Mouse (Mus musculus) heart, embryonic 11.5 days (tissue): Measurements from ENCODE around the gene Pigv. TPM values are rescaled to one million over a fixed set of nuclear protein-coding genes. Genes with fewer than 3 reads are reported as not detected.

Experiments used
- ATAC-seq: fragments of 200-750 bp; cut with Nextera tagmentation; replicated peaks from 2 replicates; pipeline ENCODE4 v1.8.0; 2017; ENCODE audit warnings: moderate library complexity; ENCODE audit not compliant: insufficient number of reproducible peaks, low FRiP score, low TSS enrichment
- H3K27ac ChIP-seq: fragments of 300-500 bp; sonication (generic); 2 replicates; pipeline ENCODE4 v1.5.1; 2014; ENCODE audit warnings: mild to moderate bottlenecking, low read depth, low read length
- H3K27me3 ChIP-seq: fragments of 300-500 bp; sonication (generic); 2 replicates; pipeline ENCODE4 v1.6.1; 2014; ENCODE audit warnings: mild to moderate bottlenecking, low read length, mixed read lengths; ENCODE audit not compliant: control insufficient read depth, insufficient read depth
- H3K36me3 ChIP-seq: fragments of 300-500 bp; sonication (generic); 2 replicates; pipeline ENCODE4 v1.6.1; 2014; ENCODE audit warnings: mild to moderate bottlenecking, low read length, moderate library complexity, mixed read lengths; ENCODE audit not compliant: control insufficient read depth, insufficient read depth
- H3K4me1 ChIP-seq: fragments of 300-500 bp; sonication (generic); 2 replicates; pipeline ENCODE4 v1.6.1; 2014; ENCODE audit warnings: low read length; ENCODE audit not compliant: control insufficient read depth, insufficient read depth
- H3K4me2 ChIP-seq: fragments of 300-500 bp; sonication (generic); 2 replicates; pipeline ENCODE4 v1.6.1; 2014; ENCODE audit warnings: mild to moderate bottlenecking, moderate library complexity
- H3K4me3 ChIP-seq: fragments of 300-500 bp; sonication (generic); 2 replicates; pipeline ENCODE4 v1.5.1; 2014; ENCODE audit warnings: low read depth, low read length
- H3K9ac ChIP-seq: fragments of 300-500 bp; sonication (generic); 2 replicates; pipeline ENCODE4 v1.6.1; 2014; ENCODE audit warnings: mild to moderate bottlenecking, low read depth, low read length, moderate library complexity
- H3K9me3 ChIP-seq: fragments of 300-500 bp; sonication (generic); replicated peaks from 2 replicates; pipeline ENCODE4 v1.6.1; 2016; ENCODE audit warnings: low read length; ENCODE audit not compliant: control insufficient read depth
- WGBS: fragments of 180-500 bp; shearing (Covaris S2); extraction: QIAGEN DNeasy Blood & Tissue Kit; methylation state at CpG from one replicate; pipeline ENCODE4 v1.1.7; 2014; ENCODE audit not compliant: insufficient replicate concordance; 5-methylcytosine and 5-hydroxymethylcytosine counted together
- polyA plus RNA-seq: library from polyadenylated mRNA; unstranded; fragments of >200 nt; fragmentation: Nextera tagmentation; extraction: Ambion mirVana; gene quantifications from 2 replicates; pipeline ENCODE4 v1.2.1, GENCODE M21; 2014

The Pigv gene
- polyA plus RNA-seq, 1 experiment from 2014 or later, result 13.9 TPM

DNA sequence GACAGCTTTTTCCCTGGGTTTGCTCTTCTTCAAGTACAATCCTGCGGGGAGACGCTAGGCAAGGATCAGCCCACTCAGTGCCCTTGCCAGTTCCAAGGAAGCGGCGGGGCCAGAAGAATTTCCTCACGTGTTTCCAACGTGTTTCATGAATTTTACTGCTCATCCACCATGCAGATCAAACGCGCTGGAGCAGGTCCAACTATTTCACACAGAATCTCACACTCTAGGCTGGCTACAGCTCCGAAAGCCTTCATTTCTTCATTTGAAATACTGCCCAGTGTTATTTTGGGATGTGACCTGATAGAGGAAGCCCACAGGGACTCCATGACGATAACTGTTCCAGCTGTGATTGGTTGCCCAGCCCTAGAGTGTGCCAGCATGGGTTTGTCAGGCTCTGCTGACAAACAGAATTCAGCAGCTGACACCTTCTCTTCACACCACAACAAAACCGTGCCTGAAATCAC, 28.5 kb upstream of the Pigv start:
- 48% methylated on average over 11 of the region's 11 CpGs for whole genome bisulfite sequencing
- H3K9me3 ChIP-seq, result no peaks in the 10 kb centered on the region
- H3K27me3 ChIP-seq, result no peaks in the 10 kb centered on the region
- H3K4me1 ChIP-seq, result peaks cover 50% of the 10 kb centered on the region
- peak; percentile 82 for ATAC-seq
- H3K4me2 ChIP-seq, result peak overlapping the region; percentile 37
- no peak overlapping the region; the same call in 1 of the 2 replicates for H3K4me3 ChIP-seq
- peak overlapping the region; percentile 60 for H3K27ac ChIP-seq
- H3K9ac ChIP-seq, result no peak overlapping the region; the same call in 1 of the 2 replicates
- H3K36me3 ChIP-seq, result peaks cover 5% of the 10 kb centered on the region

DNA sequence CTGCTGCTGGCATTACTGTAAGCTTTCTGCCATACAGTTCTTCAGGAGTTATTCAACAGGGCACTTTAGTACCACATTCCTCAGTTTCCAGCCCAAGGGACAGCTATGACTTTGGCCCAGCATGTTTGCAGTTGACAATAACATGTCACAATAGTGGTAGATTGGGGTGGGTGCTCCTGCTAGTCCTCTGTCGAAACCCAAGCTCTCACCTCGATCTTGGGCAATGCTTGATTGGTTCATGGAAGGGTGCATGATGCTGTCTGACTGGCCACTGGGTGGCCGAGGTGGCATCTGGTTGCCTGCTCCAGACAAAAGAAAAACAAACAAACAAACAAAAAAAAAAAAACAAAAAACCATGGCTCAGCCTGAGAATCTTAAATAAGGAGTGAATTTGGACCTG, 22.9 kb upstream of the Pigv start:
- Histone ChIP-seq H3K9ac (no peak overlapping the region), H3K27ac (no peak overlapping the region), H3K4me3 (no peak overlapping the region), H3K4me1 (peaks cover 17% of the 10 kb centered on the region), H3K36me3 (peaks cover 53% of the 10 kb centered on the region), H3K27me3 (no peaks in the 10 kb centered on the region), H3K4me2 (no peak overlapping the region), H3K9me3 (no peaks in the 10 kb centered on the region)
- no peak for ATAC-seq
- WGBS, result 76% methylated on average over 3 of the region's 3 CpGs

DNA sequence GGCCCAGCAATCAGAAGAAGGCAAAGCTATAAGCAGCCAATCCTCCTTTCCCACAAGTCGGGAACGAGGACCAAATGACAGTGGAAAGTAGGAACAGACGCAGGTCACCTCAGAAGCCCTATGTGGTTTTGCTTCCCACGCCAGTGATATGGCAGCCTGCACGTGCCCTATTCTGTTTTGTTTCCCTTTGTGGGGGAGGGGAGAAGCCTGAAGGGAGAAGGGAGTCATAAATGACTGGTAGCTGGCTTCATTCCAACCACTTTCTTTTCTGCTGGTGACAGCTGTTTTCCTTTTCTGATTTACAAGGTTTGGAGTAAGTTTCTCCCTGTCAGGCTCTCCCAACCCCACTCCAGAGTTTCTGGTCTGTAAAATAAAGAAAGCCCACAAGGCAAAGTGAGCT, 17.8 kb upstream of the Pigv start:
- 36% methylated on average over 5 of the region's 5 CpGs for WGBS
- H3K9me3 ChIP-seq, result no peaks in the 10 kb centered on the region
- H3K27ac ChIP-seq, result peak overlapping the region; percentile 50; the same call in 1 of the 2 replicates
- no peak for ATAC-seq
- H3K27me3 ChIP-seq, result no peaks in the 10 kb centered on the region
- H3K4me1 ChIP-seq, result peaks cover 30% of the 10 kb centered on the region
- H3K36me3 ChIP-seq, result peaks cover 84% of the 10 kb centered on the region
- H3K4me3 ChIP-seq, result no peak overlapping the region
- H3K4me2 ChIP-seq, result no peak overlapping the region
- H3K9ac ChIP-seq, result no peak overlapping the region

DNA sequence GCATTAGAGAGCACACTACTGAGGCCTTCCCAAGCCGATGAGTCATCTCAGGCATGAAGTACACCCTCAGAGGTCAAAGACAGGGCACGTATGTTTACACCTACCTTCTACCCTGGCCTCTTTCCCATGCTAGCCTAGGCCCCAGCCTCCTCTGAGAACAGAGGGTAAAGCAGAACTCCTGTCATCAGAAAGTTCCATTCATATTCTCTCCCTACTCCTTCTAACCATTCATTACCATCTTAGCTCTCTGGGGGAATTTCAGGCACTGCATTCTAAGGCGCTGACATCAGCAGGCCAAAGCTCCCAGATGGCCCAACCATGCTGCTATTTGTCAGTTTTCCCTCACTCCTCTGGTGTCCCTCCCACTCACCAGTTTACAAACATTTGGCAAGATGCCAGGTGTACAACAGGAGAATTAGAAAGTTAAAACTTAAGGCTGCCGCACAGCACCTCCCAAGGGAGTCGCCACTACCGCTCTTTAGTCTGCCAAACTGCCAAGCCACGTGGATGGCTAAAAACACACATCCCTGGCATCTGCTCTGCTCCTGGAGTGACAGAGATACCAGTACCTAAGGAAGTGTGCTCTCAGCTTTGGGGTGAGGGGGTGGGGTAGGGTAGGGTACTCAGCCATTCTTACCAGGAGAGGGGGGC, 16.1 kb upstream of the Pigv start:
- H3K4me2 ChIP-seq, result 0 out of 2 replicates have a peak overlapping the region, but pooled peaks have one; percentile 11
- WGBS, result 53% methylated on average over 7 of the region's 7 CpGs
- no peaks in the 10 kb centered on the region for H3K27me3 ChIP-seq
- no peak overlapping the region for H3K9ac ChIP-seq
- H3K36me3 ChIP-seq, result peaks cover 81% of the 10 kb centered on the region
- H3K27ac ChIP-seq, result 0 out of 2 replicates have a peak overlapping the region, but pooled peaks have one; percentile 17
- no peaks in the 10 kb centered on the region for H3K9me3 ChIP-seq
- no peak overlapping the region for H3K4me3 ChIP-seq
- peak; percentile 51; the same call in 1 of the 2 replicates for ATAC-seq
- peaks cover 30% of the 10 kb centered on the region for H3K4me1 ChIP-seq

DNA sequence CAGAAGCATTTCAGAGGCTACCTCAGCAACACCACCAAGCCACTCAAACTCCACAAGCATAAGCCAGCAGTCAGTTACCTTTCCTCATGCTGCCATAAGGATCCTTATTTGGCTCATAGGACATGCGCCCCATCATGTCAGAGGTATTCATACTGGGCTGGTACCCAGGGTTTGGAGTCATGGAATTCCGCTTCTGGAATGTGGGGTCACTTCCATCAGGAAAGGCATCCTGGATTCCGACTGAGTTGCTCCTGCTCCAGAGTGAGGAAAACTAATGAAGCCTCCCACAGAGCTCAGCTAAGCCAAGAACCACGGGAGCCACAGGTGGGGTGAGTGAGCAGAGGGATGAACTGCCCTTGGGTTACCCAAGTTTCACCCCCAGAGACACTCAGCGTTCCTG, 14.7 kb upstream of the Pigv start:
- no peak overlapping the region for H3K27ac ChIP-seq
- H3K9me3 ChIP-seq, result no peaks in the 10 kb centered on the region
- H3K4me3 ChIP-seq, result no peak overlapping the region
- H3K4me1 ChIP-seq, result peaks cover 32% of the 10 kb centered on the region
- H3K4me2 ChIP-seq, result no peak overlapping the region
- peaks cover 78% of the 10 kb centered on the region for H3K36me3 ChIP-seq
- ATAC-seq, result no peak
- H3K27me3 ChIP-seq, result no peaks in the 10 kb centered on the region
- 88% methylated on average over 5 of the region's 5 CpGs for WGBS
- no peak overlapping the region for H3K9ac ChIP-seq

DNA sequence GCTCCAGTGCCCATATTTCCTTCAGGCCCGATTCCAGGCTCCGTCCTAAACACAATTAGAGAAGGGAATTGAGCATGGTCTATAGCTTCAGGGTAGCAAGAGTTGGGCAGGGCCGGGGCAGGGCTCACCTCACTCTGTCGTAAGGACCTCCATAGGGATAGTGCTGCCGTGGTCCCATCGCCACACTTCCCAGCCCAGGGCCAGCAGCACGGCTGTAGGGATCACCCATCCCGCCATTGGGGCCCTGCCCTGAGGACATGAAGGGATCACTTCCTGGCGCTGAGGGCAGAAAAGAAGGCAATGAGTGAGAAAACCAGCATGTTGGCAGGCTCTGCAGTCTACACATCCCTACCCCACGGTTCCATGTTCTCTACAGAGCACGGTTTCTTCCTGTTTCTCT, 14.1 kb upstream of the Pigv start:
- H3K27me3 ChIP-seq, result no peaks in the 10 kb centered on the region
- H3K36me3 ChIP-seq, result peaks cover 77% of the 10 kb centered on the region
- H3K27ac ChIP-seq, result no peak overlapping the region
- H3K9ac ChIP-seq, result no peak overlapping the region
- no peak for ATAC-seq
- 92% methylated on average over 11 of the region's 11 CpGs for WGBS
- H3K4me1 ChIP-seq, result peaks cover 33% of the 10 kb centered on the region
- H3K4me3 ChIP-seq, result no peak overlapping the region
- no peaks in the 10 kb centered on the region for H3K9me3 ChIP-seq
- H3K4me2 ChIP-seq, result no peak overlapping the region

DNA sequence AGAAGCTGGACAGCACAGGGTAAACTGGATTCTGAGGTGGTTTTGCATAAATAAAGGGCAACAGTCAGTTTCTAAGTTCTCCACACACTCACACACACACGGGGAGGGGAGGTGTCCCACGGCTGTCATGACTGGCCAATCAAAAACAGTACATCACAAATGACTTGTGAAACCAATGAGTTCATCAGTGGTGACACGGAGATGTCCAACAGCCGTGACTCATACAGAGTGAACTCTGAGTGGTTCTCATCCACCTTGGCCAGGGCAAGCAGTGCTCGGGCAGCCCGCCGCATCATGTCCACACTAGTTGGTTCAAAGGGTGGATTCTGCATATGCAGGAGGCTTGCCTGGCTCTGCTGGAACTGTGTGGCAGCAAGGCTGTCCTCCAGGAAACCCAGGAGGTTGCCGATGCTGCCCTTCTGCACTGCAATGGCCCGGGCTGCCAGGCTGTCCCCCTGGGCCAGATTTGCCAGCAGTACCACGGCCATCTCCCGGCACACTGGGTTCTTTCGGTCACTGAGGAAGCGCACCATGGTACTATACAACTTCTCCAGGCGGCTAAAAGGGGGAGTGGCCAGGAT, 7.8 kb upstream of the Pigv start:
- peaks cover 43% of the 10 kb centered on the region for H3K36me3 ChIP-seq
- H3K4me3 ChIP-seq, result no peak overlapping the region
- 87% methylated on average over 14 of the region's 14 CpGs for WGBS
- peaks cover 31% of the 10 kb centered on the region for H3K4me1 ChIP-seq
- no peak for ATAC-seq
- no peak overlapping the region for H3K9ac ChIP-seq
- no peaks in the 10 kb centered on the region for H3K9me3 ChIP-seq
- H3K4me2 ChIP-seq, result no peak overlapping the region
- H3K27me3 ChIP-seq, result no peaks in the 10 kb centered on the region
- no peak overlapping the region for H3K27ac ChIP-seq

DNA sequence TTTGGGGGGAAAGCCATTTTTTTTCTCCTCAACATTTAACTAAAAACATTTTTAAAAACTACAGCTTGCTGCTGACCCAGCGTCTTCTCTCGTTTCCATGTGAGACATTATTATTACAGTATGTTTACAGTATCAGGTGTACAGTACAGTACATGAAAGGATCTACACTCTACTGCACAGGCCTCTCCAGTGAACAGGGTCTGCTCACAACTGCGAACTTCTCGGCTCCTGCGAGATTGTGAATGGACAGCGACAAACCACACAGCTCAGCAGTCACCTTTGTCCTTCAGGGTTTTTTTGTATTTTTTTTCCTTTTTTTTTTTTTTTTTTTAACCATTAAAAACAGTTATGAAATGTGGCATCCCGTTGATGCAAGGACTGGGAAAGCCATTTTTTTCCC, 7.2 kb upstream of the Pigv start:
- Histone ChIP-seq H3K9ac (no peak overlapping the region), H3K4me3 (no peak overlapping the region), H3K9me3 (no peaks in the 10 kb centered on the region), H3K4me1 (peaks cover 35% of the 10 kb centered on the region), H3K36me3 (peaks cover 36% of the 10 kb centered on the region), H3K27ac (no peak overlapping the region), H3K27me3 (no peaks in the 10 kb centered on the region), H3K4me2 (no peak overlapping the region)
- no peak for ATAC-seq
- WGBS, result 90% methylated on average over 7 of the region's 7 CpGs

DNA sequence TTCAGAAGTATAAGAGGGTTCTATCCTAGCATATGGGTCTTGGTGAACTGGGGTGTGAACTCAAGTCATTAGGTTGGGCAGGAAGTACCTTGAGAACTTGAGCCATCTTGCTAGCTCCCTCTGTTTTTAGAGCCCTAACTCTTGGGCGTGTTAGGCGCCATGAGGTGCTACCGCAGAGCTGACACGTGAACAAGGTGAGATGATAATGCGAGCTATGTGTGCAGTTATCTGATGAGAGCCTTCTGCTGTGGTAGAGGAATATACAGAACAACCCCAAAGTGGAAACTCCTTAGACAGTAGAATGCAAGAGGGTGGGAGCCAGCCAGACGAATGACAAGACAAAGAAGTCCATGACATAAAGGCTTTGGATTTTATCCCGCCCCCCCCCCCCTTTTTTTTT, 4.8 kb upstream of the Pigv start:
- ATAC-seq, result no peak
- WGBS, result 72% methylated on average over 7 of the region's 7 CpGs

More for the DNA sequence above, 4.8 kb upstream of the Pigv start:
- H3K9me3 ChIP-seq, result no peaks in the 10 kb centered on the region
- peaks cover 21% of the 10 kb centered on the region for H3K36me3 ChIP-seq
- no peak overlapping the region for H3K4me3 ChIP-seq
- peaks cover 43% of the 10 kb centered on the region for H3K4me1 ChIP-seq
- H3K27ac ChIP-seq, result no peak overlapping the region
- no peaks in the 10 kb centered on the region for H3K27me3 ChIP-seq
- H3K4me2 ChIP-seq, result no peak overlapping the region
- H3K9ac ChIP-seq, result no peak overlapping the region
